Mouse (Mus musculus): Measurements from ENCODE around the gene Rprml. TPM values are rescaled to one million over a fixed set of nuclear protein-coding genes. Genes with fewer than 3 reads are reported as not detected.
"Not testable (repeated sequence)": the region's sequence is repeated elsewhere in the genome, so short reads cannot be mapped to it uniquely, and the experiment has no call there.

Rprml gene
- polyA plus RNA-seq, 1 experiment: 1.0 TPM

DNA sequence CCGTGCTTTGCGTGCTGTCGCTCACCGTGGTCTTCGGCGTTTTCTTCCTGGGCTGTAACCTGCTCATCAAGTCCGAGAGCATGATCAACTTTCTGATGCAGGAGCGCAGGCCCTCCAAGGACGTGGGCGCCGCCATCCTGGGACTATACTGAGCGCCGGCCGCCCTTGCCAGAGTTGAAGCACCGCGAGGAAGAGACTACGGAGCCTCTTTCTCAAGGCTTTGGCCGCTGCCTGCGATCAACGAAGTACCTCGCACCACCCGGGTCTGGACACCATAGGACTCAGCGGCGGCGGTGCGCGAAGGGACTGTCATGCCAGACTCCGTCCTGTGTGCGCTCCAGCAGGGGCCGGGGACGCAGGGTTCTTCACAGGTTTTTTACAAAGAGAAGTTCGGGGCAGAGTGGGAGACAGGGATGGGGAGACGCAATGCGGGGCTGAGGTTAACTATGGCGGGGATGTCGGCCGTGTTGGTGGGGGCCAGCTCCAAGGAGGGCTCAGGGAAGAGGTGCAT lies 668 bp downstream of the Rprml start:
- H3K4me1 ChIP-seq (ENCODE audit: control insufficient read depth, insufficient read depth, insufficient read length, low read length): no peaks in the 10 kb centered on the region; the same call in none of the 2 replicates
- H3K4me3 ChIP-seq (ENCODE audit: insufficient read depth, low read depth, low read length): no peak overlapping the region; the same call in 1 of the 2 replicates
- no peak overlapping the region for H3K27ac ChIP-seq (replicated peaks; ENCODE audit: low read depth, low read length)

GRCm38 (mm10) chr11:103651426-103651825 lies 2.1 kb downstream of the Rprml start:
- H3K4me3 ChIP-seq (ENCODE audit: insufficient read depth, low read depth, low read length): no peak overlapping the region
- H3K27ac ChIP-seq (replicated peaks; ENCODE audit: low read depth, low read length): no peak overlapping the region
- no peaks in the 10 kb centered on the region; the same call in 1 of the 2 replicates for H3K4me1 ChIP-seq (ENCODE audit: control insufficient read depth, insufficient read depth, insufficient read length, low read length)

DNA sequence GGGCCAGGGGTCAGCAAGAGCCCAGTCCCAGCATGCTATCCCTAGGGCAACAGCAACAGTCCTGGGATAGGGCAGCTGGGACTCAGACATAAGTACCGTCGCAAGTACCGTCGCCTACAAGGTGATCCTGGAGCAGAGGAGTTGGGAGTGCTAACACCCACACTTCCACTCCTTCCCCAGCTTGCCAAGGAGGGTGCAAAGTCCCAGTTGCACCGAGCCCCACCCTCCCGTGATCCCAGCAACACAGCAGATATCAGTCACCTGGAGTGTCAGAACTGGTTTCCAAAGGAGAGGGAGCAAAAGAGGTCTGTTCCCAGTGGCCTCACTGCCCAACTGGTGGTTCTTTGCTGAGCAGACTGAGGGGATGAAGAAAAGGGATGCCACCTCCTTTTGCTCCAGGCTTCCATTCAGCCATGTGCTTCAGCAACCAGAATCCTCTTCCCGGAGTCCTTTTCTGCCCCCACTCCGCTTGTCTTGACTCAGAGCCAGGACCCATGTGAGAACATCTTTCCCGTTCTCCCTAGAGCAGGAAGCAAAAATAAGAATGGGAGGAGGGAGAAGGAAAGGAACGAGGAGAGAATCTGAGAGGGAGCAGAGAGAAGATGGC lies 4.1 kb downstream of the Rprml start:
- Histone ChIP-seq H3K27ac (replicated peaks; ENCODE audit: low read depth, low read length) (no peak overlapping the region), H3K4me3 (ENCODE audit: insufficient read depth, low read depth, low read length) (no peak overlapping the region)

DNA sequence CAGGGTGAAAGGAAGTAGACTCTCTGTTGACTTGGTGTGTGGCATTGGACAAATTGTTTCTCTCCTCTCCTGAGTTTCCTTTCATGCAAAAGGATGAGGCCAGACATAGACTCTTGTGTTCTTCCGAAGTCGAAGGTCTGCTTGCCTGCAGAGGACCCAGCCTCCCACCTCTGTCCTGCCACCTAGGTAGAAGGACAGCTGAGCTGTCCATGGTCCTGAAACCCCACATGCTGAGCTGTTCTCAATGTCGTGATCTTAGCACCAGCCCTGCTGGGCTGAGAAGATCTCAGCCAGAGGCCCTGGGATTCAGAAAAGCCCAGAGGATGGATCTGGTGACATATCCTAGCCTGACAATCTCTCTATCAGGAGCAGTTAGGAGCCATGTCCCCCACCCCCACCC lies 7.2 kb downstream of the Rprml start:
- Histone ChIP-seq H3K4me1 (ENCODE audit: control insufficient read depth, insufficient read depth, insufficient read length, low read length) (no peaks in the 10 kb centered on the region), H3K4me3 (ENCODE audit: insufficient read depth, low read depth, low read length) (no peak overlapping the region), H3K27ac (replicated peaks; ENCODE audit: low read depth, low read length) (no peak overlapping the region)

More for the DNA sequence above, 4.1 kb downstream of the Rprml start:
- H3K4me1 ChIP-seq (ENCODE audit: control insufficient read depth, insufficient read depth, insufficient read length, low read length): no peaks in the 10 kb centered on the region; the same call in 1 of the 2 replicates

- no peak overlapping the region for H3K27ac ChIP-seq (replicated peaks; ENCODE audit: low read depth, low read length)
- H3K4me1 ChIP-seq (ENCODE audit: control insufficient read depth, insufficient read depth, insufficient read length, low read length): no peaks in the 10 kb centered on the region
- no peak overlapping the region for H3K4me3 ChIP-seq (ENCODE audit: insufficient read depth, low read depth, low read length)
Measured at GRCm38 (mm10) chr11:103658189-103658588, 8.8 kb downstream of the Rprml start.

DNA sequence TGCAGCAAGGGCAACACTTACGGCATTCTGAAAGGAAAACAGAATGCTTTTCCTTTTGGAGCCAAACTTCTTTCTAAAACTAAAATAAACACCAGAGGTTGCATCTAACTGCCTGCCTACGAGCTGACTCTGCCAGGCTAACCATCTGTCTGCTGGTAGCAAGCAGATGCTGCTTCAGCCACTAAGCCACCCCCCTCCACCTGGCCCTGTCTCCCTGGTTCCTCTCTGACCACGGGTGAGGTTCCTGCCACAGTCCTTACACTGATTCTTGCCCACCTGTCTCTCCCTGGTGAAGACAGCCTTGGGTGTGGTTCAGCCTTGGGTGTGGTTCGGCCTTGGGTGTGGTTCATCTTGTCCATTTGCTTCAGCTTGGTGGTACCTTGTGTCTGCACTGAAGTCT lies 12.5 kb downstream of the Rprml start:
- Histone ChIP-seq H3K4me1 (ENCODE audit: control insufficient read depth, insufficient read depth, insufficient read length, low read length) (no peaks in the 10 kb centered on the region), H3K4me3 (ENCODE audit: insufficient read depth, low read depth, low read length) (no peak overlapping the region), H3K27ac (replicated peaks; ENCODE audit: low read depth, low read length) (no peak overlapping the region)

DNA sequence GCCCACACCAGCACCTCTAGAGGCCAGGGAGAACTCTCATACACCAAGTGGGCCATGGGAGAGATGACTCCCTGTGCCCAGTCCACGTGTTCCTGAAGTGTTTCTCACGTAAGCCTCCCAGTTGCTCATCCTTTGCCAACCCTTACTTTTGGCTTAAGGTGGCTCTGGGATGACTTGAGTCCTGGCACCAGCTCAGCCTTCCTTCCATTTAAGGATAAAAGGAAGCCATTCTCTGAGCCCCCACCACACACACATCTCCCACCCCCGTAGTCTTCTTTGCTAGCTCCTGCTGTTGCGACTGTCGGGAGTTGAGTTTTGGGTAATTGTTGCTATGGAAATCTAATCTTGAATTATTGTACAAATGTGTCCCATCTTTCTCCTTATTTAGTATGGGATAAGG lies 13.2 kb downstream of the Rprml start:
- Histone ChIP-seq H3K27ac (replicated peaks; ENCODE audit: low read depth, low read length) (no peak overlapping the region), H3K4me1 (ENCODE audit: control insufficient read depth, insufficient read depth, insufficient read length, low read length) (no peaks in the 10 kb centered on the region), H3K4me3 (ENCODE audit: insufficient read depth, low read depth, low read length) (no peak overlapping the region)

DNA sequence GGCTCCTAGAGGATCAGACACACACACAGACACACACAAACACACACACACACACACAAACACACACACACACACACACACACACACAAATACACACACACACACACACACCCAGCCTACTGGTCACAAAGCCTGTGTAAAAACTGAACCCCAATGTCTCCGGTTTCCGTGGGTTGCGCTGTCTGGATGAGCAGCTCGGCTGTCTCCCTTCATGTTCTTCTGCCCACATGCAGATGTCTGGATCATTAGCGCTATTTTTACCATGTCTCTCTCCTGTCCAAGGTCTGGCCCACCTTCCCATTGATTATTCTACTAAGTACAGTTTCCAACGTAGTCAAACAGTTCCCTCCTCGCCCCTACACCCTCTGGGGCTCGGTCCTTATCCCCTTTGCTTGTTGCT lies 13.7 kb downstream of the Rprml start:
- Histone ChIP-seq H3K27ac (replicated peaks; ENCODE audit: low read depth, low read length) (no peak overlapping the region), H3K4me3 (ENCODE audit: insufficient read depth, low read depth, low read length) (no peak overlapping the region), H3K4me1 (ENCODE audit: control insufficient read depth, insufficient read depth, insufficient read length, low read length) (no peaks in the 10 kb centered on the region)

- Histone ChIP-seq H3K27ac (replicated peaks; ENCODE audit: low read depth, low read length) (no peak overlapping the region), H3K4me1 (ENCODE audit: control insufficient read depth, insufficient read depth, insufficient read length, low read length) (no peaks in the 10 kb centered on the region), H3K4me3 (ENCODE audit: insufficient read depth, low read depth, low read length) (no peak overlapping the region)
Measured at GRCm38 (mm10) chr11:103665695-103666094, 16.3 kb downstream of the Rprml start.

GRCm38 (mm10) chr11:103666181-103666906 lies 17.0 kb downstream of the Rprml start:
- Histone ChIP-seq H3K4me3 (ENCODE audit: insufficient read depth, low read depth, low read length) (no peak overlapping the region), H3K27ac (replicated peaks; ENCODE audit: low read depth, low read length) (no peak overlapping the region), H3K4me1 (ENCODE audit: control insufficient read depth, insufficient read depth, insufficient read length, low read length) (no peaks in the 10 kb centered on the region)

DNA sequence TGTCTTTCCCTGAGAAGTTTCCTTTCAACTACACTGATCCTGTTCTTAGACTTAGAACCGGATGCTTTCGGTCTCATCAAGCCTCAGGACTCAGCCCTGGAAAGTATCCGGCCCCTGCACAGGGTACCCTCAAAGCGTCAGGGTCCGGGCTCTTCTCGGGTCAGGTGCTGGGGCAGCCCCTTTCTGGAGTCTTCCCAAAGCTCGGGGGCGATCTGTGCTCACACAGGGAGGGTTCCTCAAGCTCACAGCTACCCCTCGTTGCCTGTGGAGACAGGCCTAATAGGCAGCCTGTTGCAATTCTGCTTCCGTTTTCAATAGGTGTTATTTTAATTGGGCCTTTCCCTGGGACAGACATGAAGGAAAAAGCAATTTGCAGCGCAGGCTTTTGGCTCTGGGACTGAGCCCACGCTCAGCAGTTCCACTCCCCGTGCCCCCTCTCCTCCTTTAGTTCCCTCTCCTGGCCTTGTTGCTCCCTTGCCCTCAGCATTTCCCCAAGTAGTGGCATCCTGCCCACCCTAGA lies 17.6 kb downstream of the Rprml start:
- no peak overlapping the region for H3K4me3 ChIP-seq (ENCODE audit: insufficient read depth, low read depth, low read length)

GRCm38 (mm10) chr11:103675556-103675955 lies 26.2 kb downstream of the Rprml start:
- Histone ChIP-seq H3K4me3 (ENCODE audit: insufficient read depth, low read depth, low read length) (no peak overlapping the region), H3K27ac (replicated peaks; ENCODE audit: low read depth, low read length) (no peak overlapping the region)

More for the DNA sequence above, 17.6 kb downstream of the Rprml start:
- no peaks in the 10 kb centered on the region for H3K4me1 ChIP-seq (ENCODE audit: control insufficient read depth, insufficient read depth, insufficient read length, low read length)
- no peak overlapping the region for H3K27ac ChIP-seq (replicated peaks; ENCODE audit: low read depth, low read length)

DNA sequence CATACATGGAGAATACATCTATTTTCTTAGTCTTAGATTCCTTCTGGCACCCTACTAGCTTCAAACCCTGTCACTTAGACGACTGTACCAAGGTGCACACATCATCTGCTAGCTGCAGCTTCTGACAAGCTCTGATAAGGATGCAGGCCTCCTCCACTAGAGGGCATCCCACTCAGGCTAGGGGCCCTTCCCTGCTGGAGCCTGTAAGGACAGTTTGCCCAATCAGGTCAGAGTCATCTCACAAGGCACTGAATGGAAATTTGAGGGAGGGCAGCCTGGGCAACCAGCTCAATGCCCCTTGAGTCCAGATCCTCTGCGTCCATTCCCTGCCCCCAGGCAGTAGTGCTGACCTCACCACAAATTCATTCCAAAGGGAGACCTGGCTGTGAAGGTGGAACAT lies 27.7 kb downstream of the Rprml start:
- not testable (repeated sequence) for H3K27ac ChIP-seq (replicated peaks; ENCODE audit: low read depth, low read length); H3K4me3 ChIP-seq (ENCODE audit: insufficient read depth, low read depth, low read length); H3K4me1 ChIP-seq (ENCODE audit: control insufficient read depth, insufficient read depth, insufficient read length, low read length)

More at GRCm38 (mm10) chr11:103675556-103675955, 26.2 kb downstream of the Rprml start:
- no peaks in the 10 kb centered on the region for H3K4me1 ChIP-seq (ENCODE audit: control insufficient read depth, insufficient read depth, insufficient read length, low read length)

GRCm38 (mm10) chr11:103683667-103684334 lies 34.4 kb downstream of the Rprml start:
- Histone ChIP-seq H3K27ac (replicated peaks; ENCODE audit: low read depth, low read length) (no peak overlapping the region), H3K4me3 (ENCODE audit: insufficient read depth, low read depth, low read length) (no peak overlapping the region), H3K4me1 (ENCODE audit: control insufficient read depth, insufficient read depth, insufficient read length, low read length) (no peaks in the 10 kb centered on the region)

DNA sequence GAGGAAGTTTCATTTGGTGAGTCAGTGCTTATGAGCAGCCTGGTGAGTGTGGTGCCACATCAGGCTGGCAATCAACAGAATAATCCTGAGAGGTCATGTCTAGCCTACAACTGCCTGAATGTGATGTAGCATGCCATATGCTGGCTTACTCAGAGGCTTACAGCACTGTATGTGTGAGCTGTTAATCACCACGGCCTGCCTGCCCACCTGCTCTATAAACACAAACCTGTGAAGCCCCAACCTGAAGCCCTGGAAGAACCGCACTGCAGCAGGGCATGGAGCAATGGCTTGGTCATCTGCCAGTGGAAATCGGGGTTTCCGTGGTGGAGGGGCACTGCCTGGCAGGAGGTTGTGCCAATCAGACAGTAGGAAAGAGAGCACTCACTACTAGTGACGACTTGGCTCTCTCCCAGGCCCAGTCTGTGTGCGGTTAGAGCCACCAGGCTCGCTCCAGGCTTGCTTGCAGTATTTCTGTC lies 35.9 kb downstream of the Rprml start:
- Histone ChIP-seq H3K27ac (replicated peaks; ENCODE audit: low read depth, low read length) (no peak overlapping the region), H3K4me3 (ENCODE audit: insufficient read depth, low read depth, low read length) (no peak overlapping the region), H3K4me1 (ENCODE audit: control insufficient read depth, insufficient read depth, insufficient read length, low read length) (peaks cover 7% of the 10 kb centered on the region)
